Mouse (Mus musculus) liver, postnatal 0 days (tissue): Measurements from ENCODE around the gene LTO1.

ENCODE experiments used
- CTCF ChIP-seq: sonication (generic); IDR thresholded peaks from 2 replicates; pipeline ENCODE4 v1.5.1; 2016; ENCODE audit warnings: antibody characterized with exemption, low read depth
- EP300 ChIP-seq: IDR thresholded peaks from 2 replicates; pipeline ENCODE4 v1.6.1; 2016; ENCODE audit warnings: antibody characterized with exemption, low read depth, mild to moderate bottlenecking

DNA sequence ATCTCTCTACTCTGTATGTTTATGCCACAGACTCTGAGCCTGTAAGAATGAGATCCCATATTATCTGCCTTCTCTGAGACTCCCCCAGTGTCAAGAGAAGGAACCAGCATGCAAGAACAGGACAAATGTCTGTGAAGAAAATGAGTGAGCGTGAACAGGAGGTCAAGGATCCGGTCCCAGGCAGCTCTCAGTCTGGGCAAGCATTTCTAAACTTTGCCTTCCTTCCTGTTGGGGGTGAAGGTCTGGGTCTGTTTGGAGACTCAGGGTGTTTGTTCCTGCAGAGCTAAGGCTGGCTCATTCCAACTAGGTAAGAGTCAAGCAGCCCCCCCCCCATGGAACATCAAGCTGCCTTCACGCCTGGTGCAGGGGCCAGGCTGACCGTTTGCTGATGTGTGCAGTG lies 42.5 kb upstream of the LTO1 start:
- no peak for TF ChIP-seq EP300
- TF ChIP-seq CTCF: 0 out of 2 replicates have a peak, but pooled peaks have one; percentile 2
